Mouse (Mus musculus): ENCODE results near the gene Epn2.

DNA sequence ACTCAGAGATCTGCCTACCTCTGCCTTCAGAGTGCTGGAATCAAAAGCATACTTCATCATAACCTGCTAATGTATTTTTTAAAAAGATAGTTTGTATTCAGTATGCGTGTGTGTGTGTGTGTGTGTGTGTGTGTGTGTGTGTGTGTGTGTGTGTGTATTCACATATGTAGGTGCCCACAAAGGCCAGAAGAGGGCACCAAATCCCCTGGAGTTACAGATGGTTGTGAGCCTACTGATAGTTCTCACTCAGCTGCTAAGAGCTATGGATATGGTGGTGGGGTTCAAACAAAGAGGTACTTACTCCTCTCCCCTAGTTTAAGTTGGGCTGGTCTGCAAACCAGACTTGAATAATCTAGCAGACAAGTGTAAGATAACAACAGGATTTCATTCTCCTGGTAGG lies 47.0 kb upstream of the Epn2 start:
- TF ChIP-seq CTCF (IDR thresholded peaks at IDR 0.05; ENCODE audit: borderline replicate concordance, control insufficient read depth, extremely low read depth, insufficient read depth, low read length, poor library complexity), result no peak
- TF ChIP-seq POLR2A (IDR thresholded peaks at IDR 0.05; ENCODE audit: control insufficient read depth, extremely low read depth, insufficient read depth, low read length, poor library complexity), result no peak
